Mouse (Mus musculus) gastrocnemius, postnatal 14 days (tissue): ENCODE results near the gene Dip2b. TPM values are rescaled to one million over a fixed set of nuclear protein-coding genes. Genes with fewer than 3 reads are reported as not detected.

Experiments used
- DNase-seq: peaks from one replicate; pipeline ENCODE4 v3.0.0; 2021; ENCODE audit warnings: mixed read lengths
- intact Hi-C: fragments of 180-260 bp; cut with DNase I; formaldehyde crosslinking; loops from one replicate; pipeline ENCODE4 v1.15.1; 2025; ENCODE audit warnings: low total_unique reads
- total RNA-seq, 2 experiments: library from RNA; stranded (reverse); gene quantifications; 2 replicates each; pipeline ENCODE4 v1.2.3; 2021

Gene Dip2b
- total RNA-seq, 2 experiments from 2014 or later = 10.8 to 13.2 TPM

DNA sequence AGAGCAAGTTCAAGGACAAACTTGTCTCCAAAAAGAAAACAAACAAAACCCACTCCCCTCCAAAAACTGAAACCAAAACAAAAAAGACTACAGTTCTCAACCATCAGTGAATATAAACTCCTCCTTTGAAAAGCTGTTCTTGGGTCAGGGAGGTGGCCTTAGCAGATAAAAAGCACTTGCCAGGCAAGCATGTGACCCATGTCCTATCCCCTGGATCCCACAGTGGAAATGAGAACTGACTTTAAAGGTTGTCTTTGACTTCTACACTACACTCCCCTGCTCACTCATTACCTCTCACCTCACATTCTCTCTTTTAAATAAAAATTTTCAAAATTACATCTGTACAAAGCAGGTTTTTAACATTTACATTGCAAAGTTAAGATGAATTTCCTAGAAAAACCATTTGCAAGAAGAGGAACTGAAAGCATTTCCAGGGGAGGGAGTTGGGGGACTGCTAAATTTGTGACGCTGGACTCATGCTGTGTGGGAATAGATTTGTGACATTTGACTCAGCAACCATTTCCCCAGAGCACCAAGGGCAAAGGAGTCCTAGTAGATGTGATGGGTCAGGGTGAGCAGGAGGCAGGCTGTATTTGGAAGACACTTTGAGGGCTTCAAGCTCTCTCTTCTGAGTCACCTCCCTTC, 42.5 kb downstream of the Dip2b start:
- intact Hi-C loops = no loop called here
- DNase-seq = no peak

DNA sequence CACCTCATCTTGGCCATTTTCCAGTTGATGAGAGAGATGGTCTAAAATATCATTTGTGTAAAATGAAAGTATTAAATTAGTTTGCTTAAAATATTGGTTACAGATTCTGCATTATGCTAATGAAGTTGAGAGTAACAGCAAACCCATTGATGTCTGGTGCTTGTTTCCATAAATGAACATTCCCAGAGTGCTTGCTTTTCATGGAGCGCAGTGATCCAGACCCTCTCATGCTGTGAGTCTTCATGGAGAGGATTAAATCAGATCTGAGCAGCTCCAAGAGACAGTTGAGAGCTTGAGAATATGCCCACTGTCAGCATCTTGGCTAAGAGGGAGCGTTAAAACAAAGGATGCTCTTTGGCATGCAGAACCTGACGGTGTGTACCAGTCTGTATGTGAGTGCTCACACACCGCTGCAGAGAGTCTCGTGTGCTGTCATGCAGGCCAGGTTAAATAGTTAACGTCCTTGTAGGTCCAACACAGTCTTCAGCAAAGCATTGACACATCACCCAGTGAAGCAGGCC, 43.1 kb downstream of the Dip2b start:
- intact Hi-C loops = no loop called here
- DNase-seq = no peak

DNA sequence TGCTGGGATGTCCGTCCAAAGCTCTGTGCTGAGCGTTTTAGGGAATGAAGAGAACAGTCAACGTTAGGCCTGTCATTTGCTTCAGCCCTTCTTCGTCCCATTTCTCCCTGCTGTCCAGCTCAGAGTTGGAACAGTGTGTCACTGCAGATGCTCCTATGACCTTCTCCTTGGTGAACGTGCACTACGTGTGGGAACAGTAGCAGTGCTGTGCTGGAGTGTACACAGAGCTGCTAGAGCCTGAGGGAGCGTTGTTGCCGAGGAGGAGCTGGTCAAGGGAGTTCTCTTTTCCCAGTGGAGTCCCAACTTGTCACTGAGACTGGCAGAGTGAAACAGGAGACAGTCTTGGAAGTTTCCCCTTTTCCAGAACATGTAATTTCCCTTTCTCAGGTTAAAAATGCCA, 43.6 kb downstream of the Dip2b start:
- intact Hi-C loops = no loop called here
- no peak for DNase-seq

DNA sequence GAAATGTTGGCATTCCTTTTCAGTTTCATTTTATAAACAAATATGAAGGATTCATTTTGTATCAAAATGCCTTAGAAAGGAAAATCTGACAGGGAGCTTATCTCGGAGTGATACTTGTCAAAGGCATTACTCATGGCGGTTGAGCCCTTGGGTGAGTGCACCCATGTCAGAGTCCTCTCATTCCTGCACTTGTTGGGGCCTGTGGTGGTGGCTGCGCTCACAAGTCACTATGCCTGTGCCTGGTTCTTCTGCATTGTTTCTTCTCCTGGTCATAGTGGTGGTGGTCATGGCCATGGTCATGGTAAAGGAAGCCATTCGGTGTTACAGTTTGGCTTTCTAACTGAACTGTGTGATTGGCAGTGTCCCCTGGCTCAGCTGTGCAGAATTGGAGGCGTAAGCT, 44.3 kb downstream of the Dip2b start:
- intact Hi-C loops = no loop called here
- DNase-seq = no peak

DNA sequence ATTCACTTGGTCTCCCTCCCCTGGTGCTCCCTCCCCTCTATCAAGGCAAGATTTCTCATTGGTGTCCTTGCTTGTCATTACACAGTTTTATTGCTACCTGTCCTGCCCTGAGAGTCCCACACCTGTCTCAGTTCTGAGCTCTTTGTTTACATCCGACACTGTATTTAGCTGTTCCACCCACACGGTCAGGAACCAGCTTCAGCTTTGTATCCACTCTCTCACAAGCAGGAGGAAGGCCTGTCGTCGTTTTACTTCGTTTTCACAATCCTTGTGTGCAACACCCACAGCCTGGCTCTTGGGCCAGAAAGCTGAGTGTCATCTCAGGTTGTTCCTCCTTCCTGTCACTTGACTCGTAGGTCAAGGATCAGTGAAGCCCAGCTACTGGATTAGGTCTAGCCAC, 45.4 kb downstream of the Dip2b start:
- no peak for DNase-seq
- intact Hi-C loops = no loop called here

DNA sequence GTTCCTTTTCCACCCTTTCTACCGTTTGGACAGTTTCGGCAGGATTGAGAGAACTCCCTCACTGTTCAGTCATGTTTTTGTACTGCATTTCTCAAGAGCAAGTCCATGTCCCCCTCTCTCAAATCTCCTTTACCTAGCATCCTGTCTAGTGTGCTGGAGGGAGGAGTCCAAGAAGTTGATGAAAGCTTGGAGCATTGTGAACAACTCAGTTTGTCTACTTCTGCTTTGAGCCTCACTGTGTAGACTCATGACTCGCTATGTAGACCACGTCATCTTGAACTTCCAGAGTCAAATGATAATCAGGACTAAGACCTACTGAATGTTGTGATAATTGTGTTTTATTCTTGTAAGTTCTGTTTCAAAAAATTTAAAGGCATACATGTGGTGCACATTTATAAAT, 46.4 kb downstream of the Dip2b start:
- no peak for DNase-seq
- intact Hi-C loops = no loop called here

DNA sequence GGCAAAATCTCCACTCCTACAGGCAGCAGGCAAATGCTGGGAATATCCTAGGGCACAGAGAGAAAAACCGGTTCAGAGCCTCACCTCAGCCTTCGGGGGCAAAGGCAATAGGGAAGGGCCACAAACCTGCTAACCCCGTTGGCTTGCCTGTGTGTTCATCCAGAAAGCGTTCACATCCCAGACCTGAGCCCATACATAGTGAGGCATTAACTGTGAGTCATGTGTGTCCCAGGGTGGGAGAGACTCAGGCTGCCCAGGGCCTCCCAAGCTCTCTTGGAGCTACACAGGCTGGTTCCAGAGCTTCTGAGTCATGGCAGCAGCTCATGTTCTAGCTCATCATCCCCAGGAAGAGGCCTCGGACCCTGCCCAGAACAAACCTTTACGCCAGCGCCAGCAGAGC, 49.6 kb downstream of the Dip2b start:
- intact Hi-C loops = no loop called here
- peak; percentile 14 for DNase-seq

DNA sequence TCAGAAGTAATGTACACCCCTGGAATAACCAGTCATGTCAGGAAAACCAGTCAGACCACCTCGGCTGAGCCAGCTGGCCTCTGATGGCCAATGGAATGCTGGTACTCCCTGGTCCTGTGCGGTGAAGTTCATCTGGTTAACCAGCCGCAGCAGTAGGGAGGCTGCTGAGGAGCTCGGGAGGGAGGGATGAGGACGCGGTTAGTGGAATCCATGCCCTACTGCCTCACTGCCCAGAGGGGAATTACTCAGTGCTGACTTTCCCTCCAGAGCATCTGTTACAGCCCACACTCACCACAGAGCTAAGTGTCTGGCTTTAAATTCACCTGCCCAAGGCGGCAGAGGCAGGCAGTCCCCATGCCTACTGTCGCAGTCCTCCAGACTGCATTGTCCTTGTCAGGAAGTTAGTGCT, 51.2 kb downstream of the Dip2b start:
- no peak for DNase-seq
- intact Hi-C loops = no loop called here

DNA sequence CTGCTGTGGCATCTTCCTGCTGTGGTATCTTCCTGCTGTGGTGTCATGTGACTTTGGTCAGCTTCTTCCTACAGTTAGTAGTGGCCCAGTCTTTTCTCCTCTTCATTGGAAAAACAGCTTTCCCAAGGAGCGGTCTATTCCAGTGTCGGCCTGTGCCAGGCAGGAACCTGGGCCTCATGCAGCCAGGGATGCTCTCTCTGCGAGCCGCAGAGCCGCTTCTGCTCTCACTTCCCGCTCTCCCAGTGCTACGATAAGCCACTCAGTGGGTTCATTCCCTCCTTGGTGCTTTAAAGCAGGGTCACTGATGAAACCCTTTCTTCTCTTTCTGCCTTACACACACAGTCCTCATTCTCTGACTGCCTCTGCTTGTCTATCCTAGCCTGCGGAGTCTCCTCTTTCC, 53.4 kb downstream of the Dip2b start:
- intact Hi-C loops = no loop called here
- no peak for DNase-seq

DNA sequence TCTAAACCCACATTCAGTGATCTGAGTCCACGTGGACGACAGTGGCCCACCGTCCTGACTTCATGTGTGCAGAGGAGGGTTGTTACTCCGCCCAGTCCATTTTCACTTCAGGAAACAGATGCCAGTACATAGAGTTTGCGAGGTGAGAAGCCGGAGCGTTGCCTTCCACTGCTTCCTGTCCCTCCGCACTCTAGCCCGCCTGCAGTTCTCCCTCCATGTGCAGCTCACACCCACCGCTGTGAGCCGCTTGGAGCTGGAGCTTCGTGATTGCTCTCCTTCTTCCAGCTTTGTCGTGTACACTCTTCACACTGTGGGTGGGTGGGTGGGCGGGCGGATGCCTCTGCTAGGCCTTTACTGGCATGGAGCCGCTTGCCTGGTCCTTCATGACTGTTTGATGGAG, 53.8 kb downstream of the Dip2b start:
- intact Hi-C loops = no loop called here
- DNase-seq = no peak

DNA sequence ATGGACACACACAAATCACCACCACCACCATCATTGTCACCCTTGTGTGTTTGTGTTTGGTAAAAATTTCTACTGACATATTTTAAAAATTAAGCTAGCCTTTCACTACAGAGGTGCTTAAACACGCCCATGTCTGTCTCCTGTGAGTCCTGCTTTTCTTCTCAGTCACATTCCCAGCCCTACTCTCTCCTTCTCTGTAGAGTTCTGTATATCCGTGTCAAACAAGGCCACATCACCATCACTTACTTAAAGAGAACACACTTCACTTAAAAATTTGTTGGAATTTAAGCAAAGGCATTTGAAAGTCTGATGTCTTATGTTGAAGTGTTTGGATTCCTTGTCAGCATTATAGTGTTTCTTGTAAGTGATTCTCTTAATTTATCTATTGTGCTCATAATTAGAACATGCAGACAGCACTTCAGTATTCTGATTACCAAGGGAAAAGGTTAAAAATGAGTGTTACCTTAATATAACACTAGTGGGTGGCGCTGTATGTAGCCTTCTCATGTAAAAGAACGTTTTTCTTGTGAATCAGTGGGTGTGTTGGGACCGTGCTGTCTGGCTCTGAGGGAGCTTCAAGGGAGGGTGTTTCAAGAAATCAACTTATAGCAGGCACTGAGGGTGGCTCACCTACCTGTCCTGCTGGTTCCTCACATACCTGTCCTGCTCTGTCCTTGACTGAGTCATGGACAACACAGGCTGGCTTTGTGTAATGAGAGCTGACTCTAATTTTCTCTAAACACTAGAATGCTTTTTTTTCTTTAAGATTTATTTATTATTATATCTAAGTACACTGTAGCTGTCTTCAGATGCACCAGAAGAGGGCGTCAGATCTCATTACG, 58.3 kb downstream of the Dip2b start:
- DNase-seq = no peak
- intact Hi-C loops = no loop called here

DNA sequence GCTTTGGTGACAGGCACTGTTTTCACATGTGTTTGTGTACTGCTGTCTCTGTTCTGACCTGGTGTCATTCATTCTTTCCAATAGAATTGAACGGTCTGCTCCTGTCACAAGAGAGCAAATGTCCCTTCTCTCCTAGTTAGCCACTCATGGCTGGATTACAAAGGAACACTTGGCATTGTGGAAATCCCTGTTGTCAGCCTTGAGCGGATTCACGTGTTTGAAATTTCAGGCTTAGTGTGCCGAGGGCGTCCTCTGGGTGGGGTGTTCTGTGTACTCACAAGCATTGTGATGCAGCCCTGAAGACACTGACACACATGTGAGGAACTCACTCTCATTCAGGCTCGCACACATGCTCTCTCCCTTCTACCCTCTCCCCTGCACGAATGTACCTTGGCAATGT, 61.9 kb downstream of the Dip2b start:
- intact Hi-C loops = no loop called here
- no peak for DNase-seq

DNA sequence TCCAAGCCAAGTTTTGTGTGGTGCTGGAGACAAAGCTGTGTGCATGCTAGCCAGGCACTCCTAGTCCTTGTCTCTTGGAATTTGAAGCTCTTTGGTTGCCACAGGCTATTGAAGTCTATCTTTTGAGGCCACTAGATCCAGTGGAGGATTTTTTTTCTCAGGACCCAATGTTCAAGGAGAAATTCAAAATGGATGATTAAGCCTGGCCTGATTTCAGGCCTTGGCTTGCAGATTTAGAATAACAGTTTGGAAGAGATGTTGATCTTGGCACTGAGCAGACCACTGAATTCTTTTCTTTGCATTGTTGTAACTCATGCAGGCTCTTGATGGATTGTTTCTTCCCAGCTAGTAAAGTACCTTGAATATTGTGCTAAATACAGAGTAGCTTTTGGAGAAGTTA, 62.7 kb downstream of the Dip2b start:
- no peak for DNase-seq
- intact Hi-C loops = no loop called here

DNA sequence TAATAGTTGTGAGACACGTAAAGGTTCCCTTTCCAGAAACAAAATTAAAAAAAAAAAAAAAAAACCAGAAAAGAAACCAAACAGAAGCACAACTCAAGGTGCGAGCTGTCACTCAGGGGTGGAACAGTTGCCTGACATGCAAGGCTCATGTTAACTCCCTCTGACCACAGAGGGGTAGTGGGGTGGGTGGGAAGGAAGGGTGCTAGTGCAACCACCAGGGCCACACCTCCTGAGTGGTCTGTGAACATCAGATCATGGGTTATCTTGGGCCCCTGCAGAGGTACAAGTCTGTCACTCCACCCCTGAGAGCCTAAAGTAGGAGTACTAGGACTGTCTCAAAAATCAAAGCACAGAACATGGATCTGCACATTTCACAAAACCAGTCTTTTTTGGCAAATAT, 65.7 kb downstream of the Dip2b start:
- no peak for DNase-seq
- intact Hi-C loops = no loop called here

DNA sequence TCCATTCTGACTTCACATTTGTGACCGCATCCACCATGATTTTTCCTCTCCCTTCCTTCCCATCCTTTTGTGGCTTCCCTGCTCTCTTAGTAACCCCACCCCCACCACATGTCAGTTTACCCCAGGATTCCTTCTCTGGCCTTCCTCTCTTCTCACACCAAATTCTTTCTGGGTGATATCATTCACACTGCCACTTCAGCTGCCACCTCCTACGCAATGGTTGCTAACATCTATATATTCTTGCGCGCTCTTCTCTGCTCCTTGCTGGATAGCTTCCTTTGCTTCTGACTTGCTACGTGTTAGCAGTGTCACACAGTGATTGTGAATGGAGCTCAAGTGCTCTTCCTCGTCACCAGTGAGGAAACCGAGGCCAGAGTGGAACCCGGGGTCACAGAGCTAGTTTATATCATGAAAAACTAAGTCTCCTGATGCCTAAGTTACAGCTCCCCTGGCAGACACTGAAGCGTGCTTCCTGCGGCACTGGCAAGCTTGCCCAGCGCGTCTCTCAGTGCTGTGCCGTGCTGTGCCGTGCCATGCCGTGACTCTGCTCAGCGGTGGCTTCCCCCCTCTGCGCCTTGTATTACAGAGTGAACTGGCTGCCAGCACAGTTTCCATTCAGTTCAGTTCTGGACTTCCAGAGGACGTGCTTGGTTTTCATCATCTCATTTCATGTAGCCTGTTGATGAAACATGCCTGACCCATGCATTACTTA, 69.8 kb downstream of the Dip2b start:
- intact Hi-C loops = no loop called here
- DNase-seq = peak; percentile 17

DNA sequence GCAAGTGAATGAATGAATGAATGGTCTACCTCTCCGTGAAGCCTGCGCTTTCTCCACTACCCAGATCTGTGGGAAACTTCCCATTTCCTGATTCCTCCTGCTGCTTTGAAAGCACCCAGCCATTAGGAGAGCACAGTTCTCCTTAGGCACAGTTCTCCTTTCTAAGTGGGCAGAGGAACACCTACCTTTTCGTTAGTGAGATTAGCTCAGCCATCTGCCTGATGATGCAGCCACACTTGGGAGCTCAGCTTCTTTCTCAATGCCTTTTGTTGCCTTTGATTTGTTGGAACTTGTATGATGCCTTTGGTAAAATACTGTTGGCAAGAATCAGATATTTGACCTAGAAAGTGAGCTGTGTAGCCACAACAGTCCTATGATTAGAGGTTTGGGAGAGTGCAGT, 71.5 kb downstream of the Dip2b start:
- intact Hi-C loops = no loop called here
- no peak for DNase-seq

DNA sequence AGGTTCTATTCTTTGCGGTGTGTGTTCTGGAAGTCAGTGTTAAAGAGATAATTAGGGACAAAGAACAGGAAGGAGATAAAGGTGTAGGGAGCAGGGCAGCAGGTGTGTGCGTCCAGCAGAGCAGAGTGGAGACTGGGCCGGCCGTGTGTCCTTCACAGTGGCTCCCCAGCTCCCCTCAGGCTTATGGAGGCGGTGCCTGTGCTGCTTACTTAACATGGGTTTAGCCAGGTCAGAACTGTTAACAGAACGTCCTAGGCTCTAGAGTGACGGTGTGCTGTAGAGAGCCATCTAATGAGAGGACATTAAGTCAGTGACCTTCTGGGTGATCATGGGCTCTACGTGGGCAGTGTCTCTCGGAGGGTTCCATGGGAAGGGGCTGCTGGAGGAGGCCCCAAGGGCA, 73.4 kb downstream of the Dip2b start:
- no peak for DNase-seq
- intact Hi-C loops = no loop called here

DNA sequence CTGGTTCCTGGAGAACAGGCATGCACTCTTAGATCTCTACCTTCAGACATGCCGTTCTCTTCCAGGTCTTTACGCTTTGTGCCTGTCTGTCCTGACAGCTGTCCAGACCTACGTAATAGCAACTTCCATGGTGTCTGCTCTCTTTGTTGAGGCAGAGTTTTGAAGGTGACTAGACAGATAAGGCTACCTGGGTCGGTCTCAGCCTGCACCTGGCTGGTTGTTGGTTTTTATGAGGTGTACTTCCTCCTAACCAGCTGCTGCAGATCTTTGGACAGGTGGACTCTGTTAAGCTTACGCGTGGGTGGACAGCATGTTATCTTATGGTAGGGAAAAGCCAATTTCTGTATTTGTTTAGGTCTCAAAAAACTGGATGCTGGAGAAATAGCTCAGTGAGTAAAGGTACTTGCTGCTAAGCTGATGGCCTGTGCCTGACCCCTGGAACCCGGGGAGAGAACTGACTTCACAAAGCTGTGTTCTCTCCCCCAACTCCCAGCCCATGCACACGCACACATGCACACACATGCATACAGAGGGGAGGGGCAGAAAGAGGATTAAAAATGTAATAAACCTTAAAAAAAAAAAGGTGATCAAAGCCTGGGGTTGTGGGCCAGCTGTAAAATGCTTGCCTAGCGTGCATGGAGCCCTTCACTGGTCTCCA, 74.0 kb downstream of the Dip2b start:
- DNase-seq = no peak
- intact Hi-C loops = no loop called here

DNA sequence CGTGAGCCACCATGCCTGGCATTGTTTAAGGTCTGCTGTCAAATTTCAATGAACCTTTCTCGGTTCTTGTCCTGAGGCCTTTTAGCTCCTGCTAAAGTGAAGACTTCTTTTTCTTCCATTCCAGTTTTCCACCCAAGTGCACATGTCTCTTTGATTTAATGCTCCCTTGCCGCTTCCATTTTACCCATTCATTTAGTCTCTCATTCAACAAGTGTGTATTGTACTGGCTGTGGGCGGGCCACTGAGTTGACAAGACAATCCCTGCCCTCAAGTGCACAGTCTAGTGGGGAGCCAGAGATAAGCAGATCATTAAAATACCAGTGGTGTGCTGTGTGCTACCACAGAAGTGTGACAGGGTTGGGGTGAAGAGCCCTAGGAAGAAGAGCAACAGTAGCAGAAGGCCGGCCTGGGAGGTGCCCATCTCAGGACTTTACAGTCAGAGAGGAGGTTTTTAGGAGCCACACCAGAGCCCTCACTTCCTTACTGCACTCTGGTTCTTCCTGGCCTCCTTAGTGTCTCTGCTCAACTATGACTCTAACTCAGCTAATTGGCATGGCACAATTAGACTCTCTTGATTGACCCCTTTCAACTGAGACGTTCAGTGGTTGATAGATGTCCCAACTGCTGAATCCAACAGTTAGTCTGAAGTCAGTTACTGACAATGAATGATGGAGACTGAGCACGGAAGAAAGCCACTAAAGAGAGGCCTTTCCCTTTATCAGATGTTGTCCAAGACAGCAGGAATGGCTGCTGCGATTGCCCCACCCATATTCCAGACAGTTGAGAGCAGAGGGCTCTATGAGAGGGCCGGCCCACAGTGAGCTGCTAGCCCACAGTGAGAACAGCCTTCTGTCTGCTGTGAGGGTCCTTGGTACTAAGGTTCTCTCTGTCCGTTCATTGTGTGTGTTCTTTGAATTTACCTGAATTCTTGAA, 75.1 kb downstream of the Dip2b start:
- DNase-seq = no peak
- intact Hi-C loops = no loop called here
